Mouse (Mus musculus): ENCODE results near the gene Zfp770.
"Not testable (repeated sequence)": the region's sequence is repeated elsewhere in the genome, so short reads cannot be mapped to it uniquely, and the experiment has no call there.

The Zfp770 gene

GRCm38 (mm10) chr2:114200932-114201559, at the start of gene Zfp770:
Gene Zfp770, minus strand, starts transcription at chr2:114201469.
- peak; percentile 62 to 80 for DNase-seq (ENCODE audit: low spot score in 2 of 2)

GRCm38 (mm10) chr2:114249440-114249839, 48.2 kb upstream of the Zfp770 start:
- DNase-seq (ENCODE audit: low spot score in 2 of 2), result no peak

- DNase-seq (ENCODE audit: low spot score in 2 of 2), result no peak
These were observed 36.4 kb upstream of the Zfp770 start for GRCm38 (mm10) chr2:114237639-114238038.

GRCm38 (mm10) chr2:114236566-114236965, 35.3 kb upstream of the Zfp770 start:
- no peak for DNase-seq (ENCODE audit: low spot score in 2 of 2)

GRCm38 (mm10) chr2:114235584-114235983, 34.3 kb upstream of the Zfp770 start:
- DNase-seq (ENCODE audit: low spot score in 2 of 2), result no peak

GRCm38 (mm10) chr2:114231248-114231647, 30.0 kb upstream of the Zfp770 start:
- DNase-seq (ENCODE audit: low spot score in 2 of 2), result no peak

- no peak for DNase-seq (ENCODE audit: low spot score in 2 of 2)
These were observed 27.4 kb upstream of the Zfp770 start for GRCm38 (mm10) chr2:114228672-114229071.

GRCm38 (mm10) chr2:114205036-114205435, 3.8 kb upstream of the Zfp770 start:
- no peak for DNase-seq (ENCODE audit: low spot score in 2 of 2)

GRCm38 (mm10) chr2:114201574-114201973, 305 bp upstream of the Zfp770 start:
- DNase-seq (ENCODE audit: low spot score in 2 of 2), result no peak

GRCm38 (mm10) chr2:114196421-114196820, 4.8 kb downstream of the Zfp770 start:
- no peak for DNase-seq (ENCODE audit: low spot score in 2 of 2)

GRCm38 (mm10) chr2:114186924-114187323, 14.3 kb downstream of the Zfp770 start, which contains the start of gene Aqr:
Gene Aqr, minus strand, starts transcription at chr2:114187024.
- DNase-seq (ENCODE audit: low spot score in 2 of 2), result not testable (repeated sequence)

- DNase-seq (ENCODE audit: low spot score in 2 of 2), result no peak
These were observed 23.2 kb downstream of the Zfp770 start for GRCm38 (mm10) chr2:114177802-114178733.

GRCm38 (mm10) chr2:114174651-114175484, 26.4 kb downstream of the Zfp770 start:
- DNase-seq (ENCODE audit: low spot score in 2 of 2), result peak; percentile 41 to 72

GRCm38 (mm10) chr2:114173248-114173647, 28.0 kb downstream of the Zfp770 start:
- DNase-seq (ENCODE audit: low spot score in 2 of 2), result no peak

- DNase-seq (ENCODE audit: low spot score in 2 of 2), result no peak
These were observed 33.4 kb downstream of the Zfp770 start for GRCm38 (mm10) chr2:114167837-114168236.

- DNase-seq (ENCODE audit: low spot score in 2 of 2), result no peak
These were observed 39.3 kb downstream of the Zfp770 start for GRCm38 (mm10) chr2:114161978-114162377.

GRCm38 (mm10) chr2:114157345-114157744, 43.9 kb downstream of the Zfp770 start:
- DNase-seq (ENCODE audit: low spot score in 2 of 2), result no peak

GRCm38 (mm10) chr2:114156639-114157038, 44.6 kb downstream of the Zfp770 start:
- no peak for DNase-seq (ENCODE audit: low spot score in 2 of 2)

- DNase-seq (ENCODE audit: low spot score in 2 of 2), result no peak
These were observed 48.0 kb downstream of the Zfp770 start for GRCm38 (mm10) chr2:114153247-114153646.

GRCm38 (mm10) chr2:114146864-114147458, 54.3 kb downstream of the Zfp770 start:
- DNase-seq (ENCODE audit: low spot score in 2 of 2), result no peak

GRCm38 (mm10) chr2:114145315-114145801, 55.9 kb downstream of the Zfp770 start:
- DNase-seq (ENCODE audit: low spot score in 2 of 2), result peak; percentile 29 to 55
